8 mouse cellular contexts compared by ENCODE assay signal in genomic region chr7:25711731-25712197, GRCm38 (mm10). TPM values are rescaled to one million over a fixed set of nuclear protein-coding genes. Genes with fewer than 3 reads are reported as not detected.
DNase-seq lines count a peak whose midpoint lies in the region; ATAC-seq and TF ChIP-seq lines count a peak whose summit lies in the region.

No protein-coding gene starts in this region.

- WGBS in kidney, embryonic 15.5 days, result 33% methylated on average over 7 of the region's 7 CpGs
- 35% methylated on average over 7 of the region's 7 CpGs for WGBS in hindbrain, postnatal 0 days
- WGBS in midbrain, embryonic 16.5 days, result 38% methylated on average over 7 of the region's 7 CpGs

- no peak overlapping the region for H3K4me3 ChIP-seq in kidney, embryonic 15.5 days (replicated peaks)
- H3K4me3 ChIP-seq in bone marrow macrophage, adult 2 months (ENCODE audit: insufficient read depth, low read length), result no peak overlapping the region
- no peak overlapping the region for H3K4me3 ChIP-seq in hindbrain, postnatal 0 days (ENCODE audit: low read length)
- no peak overlapping the region for H3K4me3 ChIP-seq in midbrain, embryonic 16.5 days (ENCODE audit: low read depth, low read length)

- no peak for ATAC-seq in kidney, embryonic 15.5 days (replicated peaks; ENCODE audit: low FRiP score)
- ATAC-seq in hindbrain, postnatal 0 days, result no peak
- ATAC-seq in midbrain, embryonic 16.5 days, result no peak
- no peak for ATAC-seq in erythroblast, adult 5-6 weeks (replicated peaks; ENCODE audit: low FRiP score, poor library complexity, severe bottlenecking)

- no peak for TF ChIP-seq POLR2A in bone marrow macrophage, adult 2 months (IDR thresholded peaks at IDR 0.05; ENCODE audit: borderline replicate concordance, low read depth, low read length)

- 0 out of 2 replicates have a peak overlapping the region, but pooled peaks have one; percentile 33 for H3K27ac ChIP-seq in kidney, embryonic 15.5 days
- peak overlapping the region; percentile 38 for H3K27ac ChIP-seq in bone marrow macrophage, adult 2 months (ENCODE audit: insufficient read depth, low read depth, low read length)
- H3K27ac ChIP-seq in hindbrain, postnatal 0 days, result no peak overlapping the region
- no peak overlapping the region for H3K27ac ChIP-seq in midbrain, embryonic 16.5 days (ENCODE audit: low read length)

- TF ChIP-seq CTCF in bone marrow macrophage, adult 2 months (IDR thresholded peaks at IDR 0.05; ENCODE audit: low read depth, low read length), result no peak
- no peak for TF ChIP-seq CTCF in hindbrain, postnatal 0 days (IDR thresholded peaks at IDR 0.05; ENCODE audit: low read depth)

- H3K9me3 ChIP-seq in kidney, embryonic 15.5 days (replicated peaks), result no peaks in the 10 kb centered on the region
- no peaks in the 10 kb centered on the region for H3K9me3 ChIP-seq in hindbrain, postnatal 0 days (ENCODE audit: low read length)
- no peaks in the 10 kb centered on the region for H3K9me3 ChIP-seq in midbrain, embryonic 16.5 days (replicated peaks; ENCODE audit: control insufficient read depth, low read length, poor library complexity, severe bottlenecking)

- H3K4me1 ChIP-seq in kidney, embryonic 15.5 days, result peaks cover 41% of the 10 kb centered on the region
- peaks cover 41% of the 10 kb centered on the region for H3K4me1 ChIP-seq in bone marrow macrophage, adult 2 months (ENCODE audit: control insufficient read depth, insufficient read depth, low read length)
- peaks cover 15% of the 10 kb centered on the region for H3K4me1 ChIP-seq in hindbrain, postnatal 0 days (ENCODE audit: insufficient read depth, low read length)
- H3K4me1 ChIP-seq in midbrain, embryonic 16.5 days (ENCODE audit: control insufficient read depth, insufficient read depth, low read length), result peaks cover 10% of the 10 kb centered on the region

- no peak overlapping the region for H3K4me2 ChIP-seq in kidney, embryonic 15.5 days
- no peak overlapping the region for H3K4me2 ChIP-seq in hindbrain, postnatal 0 days (ENCODE audit: low read depth, low read length)
- no peak overlapping the region for H3K4me2 ChIP-seq in midbrain, embryonic 16.5 days (ENCODE audit: low read length)

- H3K9ac ChIP-seq in kidney, embryonic 15.5 days, result no peak overlapping the region
- H3K9ac ChIP-seq in hindbrain, postnatal 0 days (replicated peaks; ENCODE audit: low read length), result no peak overlapping the region
- 0 out of 2 replicates have a peak overlapping the region, but pooled peaks have one; percentile 4 for H3K9ac ChIP-seq in midbrain, embryonic 16.5 days (ENCODE audit: low read depth, low read length)

- peaks cover 48% of the 10 kb centered on the region for H3K36me3 ChIP-seq in kidney, embryonic 15.5 days
- peaks cover 29% of the 10 kb centered on the region for H3K36me3 ChIP-seq in hindbrain, postnatal 0 days (ENCODE audit: insufficient read depth, low read length)
- H3K36me3 ChIP-seq in midbrain, embryonic 16.5 days (ENCODE audit: control insufficient read depth, insufficient read depth, low read length), result peaks cover 27% of the 10 kb centered on the region

- DNase-seq in kidney, adult 9 months, result no peak
- DNase-seq in gastrocnemius, adult 18-20 months (ENCODE audit: low spot score), result peak; percentile 58
- peak; percentile 13 for DNase-seq in hindbrain, postnatal 0 days (ENCODE audit: low spot score)
- no peak for DNase-seq in lung, postnatal 25 days (ENCODE audit: low spot score)

- H3K27me3 ChIP-seq in kidney, embryonic 15.5 days, result no peaks in the 10 kb centered on the region
- no peaks in the 10 kb centered on the region for H3K27me3 ChIP-seq in hindbrain, postnatal 0 days (ENCODE audit: insufficient read depth, low read length)
- no peaks in the 10 kb centered on the region for H3K27me3 ChIP-seq in midbrain, embryonic 16.5 days (ENCODE audit: control insufficient read depth, insufficient read depth, low read depth, low read length)

RNA-seq across cellular contexts. Expression of gene Ccdc97, which starts 7.1 kb away (rescaled TPM):
- 22.2 and 26.2 TPM in 2 replicates for polyA plus RNA-seq in kidney, embryonic 15.5 days (2015; fragmentation: Nextera tagmentation; extraction: Ambion mirVana)
- polyA plus RNA-seq in bone marrow macrophage, adult 2 months (2012; ENCODE audit: insufficient read depth, insufficient read length, missing spikeins), result 40.0 and 44.7 TPM in 2 replicates
- total RNA-seq in gastrocnemius, adult 18-20 months (2021), result 10 to 100 TPM; 42.1 to 43.5 TPM
- total RNA-seq in hindbrain, postnatal 0 days (2014; rRNA removed), result 41.2 and 43.1 TPM in 2 replicates
- polyA plus RNA-seq in hindbrain, postnatal 0 days (2015; fragmentation: Nextera tagmentation; extraction: Ambion mirVana), result 23.1 and 26.6 TPM in 2 replicates
- polyA plus RNA-seq in midbrain, embryonic 16.5 days (2015; fragmentation: Nextera tagmentation; extraction: Ambion mirVana), result 32.1 and 36.8 TPM in 2 replicates
- 19.0 and 22.3 TPM in 2 replicates for total RNA-seq in erythroblast, adult 5-6 weeks (2015; ENCODE audit: low replicate concordance)
- 14.7 and 17.7 TPM in 2 replicates for total RNA-seq in erythroblast, adult 5-6 weeks (2017; ENCODE audit: low replicate concordance)

RNA-seq across cellular contexts. Expression of gene Tgfb1, which starts 25.0 kb away (rescaled TPM):
- polyA plus RNA-seq in kidney, embryonic 15.5 days (2015; fragmentation: Nextera tagmentation; extraction: Ambion mirVana), result 3.0 and 3.1 TPM in 2 replicates
- 287 and 354 TPM in 2 replicates for polyA plus RNA-seq in bone marrow macrophage, adult 2 months (2012; ENCODE audit: insufficient read depth, insufficient read length, missing spikeins)
- 1 to 10 TPM; 3.9 to 7.8 TPM for total RNA-seq in gastrocnemius, adult 18-20 months (2021)
- 2.3 and 2.4 TPM in 2 replicates for total RNA-seq in hindbrain, postnatal 0 days (2014; rRNA removed)
- polyA plus RNA-seq in hindbrain, postnatal 0 days (2015; fragmentation: Nextera tagmentation; extraction: Ambion mirVana), result 0.76 and 0.98 TPM in 2 replicates
- polyA plus RNA-seq in midbrain, embryonic 16.5 days (2015; fragmentation: Nextera tagmentation; extraction: Ambion mirVana), result 0.21 and 0.78 TPM in 2 replicates
- total RNA-seq in erythroblast, adult 5-6 weeks (2015; ENCODE audit: low replicate concordance), result 64.9 and 68.1 TPM in 2 replicates
- total RNA-seq in erythroblast, adult 5-6 weeks (2017; ENCODE audit: low replicate concordance), result 11.2 and 12.0 TPM in 2 replicates

RNA-seq across cellular contexts. Expression of gene B9d2, which starts 31.2 kb away (rescaled TPM):
- polyA plus RNA-seq in kidney, embryonic 15.5 days (2015; fragmentation: Nextera tagmentation; extraction: Ambion mirVana), result 28.4 and 32.3 TPM in 2 replicates
- polyA plus RNA-seq in bone marrow macrophage, adult 2 months (2012; ENCODE audit: insufficient read depth, insufficient read length, missing spikeins), result 18.3 and 19.2 TPM in 2 replicates
- 1 to 10 TPM; 7.3 to 7.8 TPM for total RNA-seq in gastrocnemius, adult 18-20 months (2021)
- total RNA-seq in hindbrain, postnatal 0 days (2014; rRNA removed), result 29.5 and 51.3 TPM in 2 replicates
- polyA plus RNA-seq in hindbrain, postnatal 0 days (2015; fragmentation: Nextera tagmentation; extraction: Ambion mirVana), result 50.8 and 55.6 TPM in 2 replicates
- polyA plus RNA-seq in midbrain, embryonic 16.5 days (2015; fragmentation: Nextera tagmentation; extraction: Ambion mirVana), result 40.0 and 49.8 TPM in 2 replicates
- total RNA-seq in erythroblast, adult 5-6 weeks (2015; ENCODE audit: low replicate concordance), result 7.5 and 8.1 TPM in 2 replicates
- total RNA-seq in erythroblast, adult 5-6 weeks (2017; ENCODE audit: low replicate concordance), result 0.60 and 5.6 TPM in 2 replicates

RNA-seq across cellular contexts. Expression of gene Tmem91, which starts 36.8 kb away (rescaled TPM):
- 2.4 and 2.8 TPM in 2 replicates for polyA plus RNA-seq in kidney, embryonic 15.5 days (2015; fragmentation: Nextera tagmentation; extraction: Ambion mirVana)
- 0.87 TPM in 1 of 2 replicates, not detected in the other for polyA plus RNA-seq in bone marrow macrophage, adult 2 months (2012; ENCODE audit: insufficient read depth, insufficient read length, missing spikeins)
- not detected for total RNA-seq in gastrocnemius, adult 18-20 months (2021)
- total RNA-seq in hindbrain, postnatal 0 days (2014; rRNA removed), result 62.1 and 115 TPM in 2 replicates
- 182 and 185 TPM in 2 replicates for polyA plus RNA-seq in hindbrain, postnatal 0 days (2015; fragmentation: Nextera tagmentation; extraction: Ambion mirVana)
- 61.6 and 90.5 TPM in 2 replicates for polyA plus RNA-seq in midbrain, embryonic 16.5 days (2015; fragmentation: Nextera tagmentation; extraction: Ambion mirVana)
- total RNA-seq in erythroblast, adult 5-6 weeks (2015; ENCODE audit: low replicate concordance), result 0.96 TPM in 1 of 2 replicates, not detected in the other
- 0.09 TPM in 1 of 2 replicates, not detected in the other for total RNA-seq in erythroblast, adult 5-6 weeks (2017; ENCODE audit: low replicate concordance)

RNA-seq across cellular contexts. Expression of gene Hnrnpul1, which starts 42.8 kb away (rescaled TPM):
- polyA plus RNA-seq in kidney, embryonic 15.5 days (2015; fragmentation: Nextera tagmentation; extraction: Ambion mirVana), result 61.3 and 65.0 TPM in 2 replicates
- 109 and 123 TPM in 2 replicates for polyA plus RNA-seq in bone marrow macrophage, adult 2 months (2012; ENCODE audit: insufficient read depth, insufficient read length, missing spikeins)
- total RNA-seq in gastrocnemius, adult 18-20 months (2021), result 10 to 100 TPM; 69.1 to 73.4 TPM
- total RNA-seq in hindbrain, postnatal 0 days (2014; rRNA removed), result 116 and 128 TPM in 2 replicates
- polyA plus RNA-seq in hindbrain, postnatal 0 days (2015; fragmentation: Nextera tagmentation; extraction: Ambion mirVana), result 43.4 and 44.6 TPM in 2 replicates
- 38.3 and 41.1 TPM in 2 replicates for polyA plus RNA-seq in midbrain, embryonic 16.5 days (2015; fragmentation: Nextera tagmentation; extraction: Ambion mirVana)
- total RNA-seq in erythroblast, adult 5-6 weeks (2015; ENCODE audit: low replicate concordance), result 45.2 and 59.1 TPM in 2 replicates
- 79.3 and 99.9 TPM in 2 replicates for total RNA-seq in erythroblast, adult 5-6 weeks (2017; ENCODE audit: low replicate concordance)

Comparison
In these comparisons a context has a peak if more than half of its experiments do, and no peak if none do; other contexts are left out.
1. H3K27ac ChIP-seq: peak in kidney, embryonic 15.5 days (single experiment) and bone marrow macrophage, adult 2 months (single experiment); none in hindbrain, postnatal 0 days (single experiment) and midbrain, embryonic 16.5 days (single experiment).
2. DNase-seq: peak in gastrocnemius, adult 18-20 months (single experiment) and hindbrain, postnatal 0 days (single experiment); none in kidney, adult 9 months (single experiment) and lung, postnatal 25 days (single experiment).
3. RNA of gene Tgfb1, which starts 25.0 kb away (polyA plus RNA-seq): 287 to 354 TPM in bone marrow macrophage, adult 2 months; 3.0 to 3.1 TPM in kidney, embryonic 15.5 days, 0.76 to 0.98 TPM in hindbrain, postnatal 0 days and 0.21 to 0.78 TPM in midbrain, embryonic 16.5 days; every median in the first group is over 10 times any median in the second.